Mouse (Mus musculus): Measurements from ENCODE around the gene Oprm1. TPM values are rescaled to one million over a fixed set of nuclear protein-coding genes. Genes with fewer than 3 reads are reported as not detected.

Gene Oprm1
- total RNA-seq, 2 experiments from 2014 or later, result not detected

GRCm38 (mm10) chr10:6890348-6891009 is 132.2 kb downstream of the Oprm1 start:
- intact Hi-C loops (cut with DNase I), result no loop called here
- DNase-seq, result no peak

DNA sequence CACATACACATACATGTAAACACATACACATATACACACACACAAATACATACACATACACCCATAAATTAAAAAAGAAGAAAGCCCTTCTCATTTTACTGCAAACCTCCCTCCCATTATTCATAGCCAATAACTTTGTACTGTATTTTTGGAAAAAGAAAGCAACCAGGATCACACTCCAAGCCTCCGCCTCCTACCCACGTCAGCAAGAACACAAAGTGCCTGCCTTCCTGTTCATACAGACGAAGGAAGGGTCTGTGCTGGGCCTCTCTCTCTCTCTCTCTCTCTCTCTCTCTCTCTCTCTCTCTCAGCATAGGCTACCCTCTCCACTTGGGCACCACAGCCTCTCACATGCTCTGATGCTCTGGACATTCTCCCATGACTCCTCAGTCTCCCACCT is 137.5 kb downstream of the Oprm1 start:
- intact Hi-C loops (cut with DNase I), result no loop called here
- no peak for DNase-seq

DNA sequence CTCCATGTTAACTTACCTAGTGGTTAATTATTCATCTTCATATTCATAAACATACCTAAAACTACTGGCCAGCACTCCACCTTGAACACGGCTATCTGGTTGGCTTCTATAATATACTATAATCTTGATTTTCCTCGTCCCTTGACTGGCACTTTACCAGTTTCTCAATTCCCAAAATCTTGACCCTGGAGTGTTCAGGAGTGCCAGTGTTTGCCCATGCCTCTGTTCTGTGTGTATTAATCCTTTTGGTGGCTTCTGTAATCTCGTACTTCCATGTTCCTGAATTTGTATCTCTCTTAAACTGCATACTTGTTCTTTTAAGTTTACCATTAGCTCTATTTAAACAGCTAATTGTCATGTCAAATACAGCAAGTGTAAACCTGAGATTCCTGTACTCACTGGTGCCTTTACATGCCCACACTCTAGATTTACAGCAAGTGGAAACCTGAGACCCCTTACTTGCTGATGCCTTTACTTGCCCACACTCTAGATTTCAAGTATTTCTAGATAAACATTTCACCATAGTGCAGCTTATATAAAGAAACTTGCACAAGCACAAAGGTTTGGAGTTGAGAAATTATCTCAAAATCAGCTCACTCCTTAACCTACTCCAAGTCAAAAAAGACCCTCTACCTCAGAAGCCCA is 138.5 kb downstream of the Oprm1 start:
- DNase-seq, result no peak
- intact Hi-C loops (cut with DNase I), result no loop called here

- DNase-seq, result no peak
- intact Hi-C loops (cut with DNase I), result no loop called here
These were observed 141.8 kb downstream of the Oprm1 start for GRCm38 (mm10) chr10:6900126-6900525.

GRCm38 (mm10) chr10:6901819-6902393 is 143.6 kb downstream of the Oprm1 start:
- no peak for DNase-seq
- intact Hi-C loops (cut with DNase I), result no loop called here

GRCm38 (mm10) chr10:6909763-6910162 is 151.5 kb downstream of the Oprm1 start:
- DNase-seq, result no peak
- intact Hi-C loops (cut with DNase I), result no loop called here

GRCm38 (mm10) chr10:6915991-6916390 is 157.7 kb downstream of the Oprm1 start:
- no peak for DNase-seq
- intact Hi-C loops (cut with DNase I), result no loop called here

GRCm38 (mm10) chr10:6916545-6917257 is 158.4 kb downstream of the Oprm1 start:
- intact Hi-C loops (cut with DNase I), result no loop called here
- DNase-seq, result no peak

GRCm38 (mm10) chr10:6926724-6927123 is 168.4 kb downstream of the Oprm1 start:
- intact Hi-C loops (cut with DNase I), result no loop called here

GRCm38 (mm10) chr10:6927600-6928223 is 169.4 kb downstream of the Oprm1 start:
- intact Hi-C loops (cut with DNase I), result no loop called here
- DNase-seq, result no peak

More at GRCm38 (mm10) chr10:6926724-6927123, 168.4 kb downstream of the Oprm1 start:
- DNase-seq, result no peak

DNA sequence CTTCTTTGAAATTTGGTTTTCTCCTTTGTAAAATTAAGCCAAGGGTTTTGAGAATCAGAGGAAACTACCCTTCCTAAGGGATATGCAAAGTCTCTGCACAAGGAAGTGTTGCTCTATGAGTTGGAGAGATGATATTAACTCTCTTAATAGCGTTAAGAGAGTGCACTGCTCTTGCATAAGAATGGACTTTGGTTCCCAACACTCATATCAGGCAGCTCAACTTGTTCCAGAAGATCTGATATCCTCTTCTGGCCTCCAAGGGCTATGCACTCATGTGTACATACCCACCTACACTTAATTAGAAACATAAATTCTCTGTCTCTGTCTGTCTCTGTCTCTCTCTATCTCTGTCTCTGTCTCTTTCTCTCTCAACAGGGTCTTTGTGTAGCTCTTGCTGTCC is 170.6 kb downstream of the Oprm1 start:
- intact Hi-C loops (cut with DNase I), result no loop called here
- DNase-seq, result no peak

DNA sequence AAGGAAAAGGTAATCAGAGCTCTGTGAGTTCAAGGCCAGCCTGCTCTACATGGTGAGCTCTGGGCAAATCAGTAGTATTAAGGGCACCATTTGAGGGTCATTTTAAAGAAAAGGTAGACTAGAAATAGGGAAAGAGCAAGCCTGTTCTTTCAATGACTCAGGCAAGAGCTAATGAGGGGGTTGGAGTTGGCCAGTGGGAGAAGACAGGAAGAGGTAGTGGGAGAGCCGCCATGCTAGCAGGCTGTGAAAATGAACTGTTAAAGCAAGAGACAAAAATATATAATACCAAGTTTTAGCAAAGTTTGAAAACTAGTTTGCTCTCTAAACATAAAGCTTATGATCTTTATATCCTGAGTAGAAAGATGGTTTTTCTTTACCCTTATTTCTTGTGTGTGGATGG is 172.1 kb downstream of the Oprm1 start:
- intact Hi-C loops (cut with DNase I), result no loop called here
- DNase-seq, result no peak

- DNase-seq, result no peak
- intact Hi-C loops (cut with DNase I), result no loop called here
These were observed 172.6 kb downstream of the Oprm1 start for GRCm38 (mm10) chr10:6930889-6931288.

- intact Hi-C loops (cut with DNase I), result no loop called here
- no peak for DNase-seq
These were observed 176.5 kb downstream of the Oprm1 start for GRCm38 (mm10) chr10:6934776-6935175.

DNA sequence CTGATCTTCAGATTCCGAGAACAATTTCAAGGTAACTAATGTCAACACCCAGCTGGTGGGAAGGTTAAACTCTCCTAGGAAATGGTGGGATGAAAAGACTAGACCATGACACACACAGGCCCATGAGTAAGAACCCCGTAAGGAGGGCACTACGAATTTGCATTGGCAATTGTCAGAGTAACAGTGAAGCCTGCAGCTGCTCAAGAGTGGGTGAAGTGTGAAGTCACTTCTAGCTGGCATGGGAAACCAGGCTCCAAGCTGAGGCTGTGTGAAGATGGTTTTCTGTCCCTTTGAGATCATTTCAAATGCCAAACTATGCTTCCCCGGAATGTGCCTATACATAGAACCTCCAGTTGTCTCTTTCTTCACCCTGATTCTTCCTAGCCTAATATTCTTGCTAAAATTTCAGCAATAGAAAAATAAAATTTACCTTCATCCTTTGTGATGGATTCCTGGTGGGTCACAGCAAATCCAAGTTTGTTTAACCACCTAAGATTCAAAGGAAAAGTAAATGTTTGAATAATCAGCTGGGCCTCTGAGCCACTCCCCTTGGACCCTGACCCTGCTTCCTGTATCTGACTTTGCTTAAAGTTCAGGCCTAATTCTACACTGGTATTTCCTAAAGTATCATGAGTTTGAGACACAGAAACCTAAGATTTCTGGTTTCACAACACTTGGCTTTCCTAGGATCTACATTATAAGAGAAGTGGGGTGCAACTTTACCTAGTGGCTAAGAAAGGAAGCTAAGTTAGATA is 178.5 kb downstream of the Oprm1 start:
- DNase-seq, result no peak
- intact Hi-C loops (cut with DNase I), result no loop called here

GRCm38 (mm10) chr10:6953115-6953514 is 194.8 kb downstream of the Oprm1 start:
- intact Hi-C loops (cut with DNase I), result no loop called here
- no peak for DNase-seq

DNA sequence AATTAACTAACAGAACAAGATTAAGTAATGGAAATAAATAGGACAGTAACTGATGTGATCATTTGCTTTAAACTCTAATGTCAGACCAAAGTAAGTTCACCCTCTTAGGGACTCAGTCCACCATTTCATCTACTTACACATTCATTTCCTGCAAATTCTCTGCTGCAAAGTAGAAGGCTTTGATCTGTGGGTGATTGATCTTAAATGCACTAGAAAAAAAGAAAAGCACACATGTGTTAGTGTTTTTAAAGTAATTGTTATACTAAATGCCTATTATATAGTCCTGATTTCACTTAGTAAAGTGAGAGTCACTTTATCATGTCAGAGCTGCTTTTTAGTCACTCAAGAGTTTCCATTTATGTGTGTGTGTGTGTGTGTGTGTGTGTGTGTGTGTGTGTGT is 196.2 kb downstream of the Oprm1 start:
- no peak for DNase-seq
- intact Hi-C loops (cut with DNase I), result no loop called here

DNA sequence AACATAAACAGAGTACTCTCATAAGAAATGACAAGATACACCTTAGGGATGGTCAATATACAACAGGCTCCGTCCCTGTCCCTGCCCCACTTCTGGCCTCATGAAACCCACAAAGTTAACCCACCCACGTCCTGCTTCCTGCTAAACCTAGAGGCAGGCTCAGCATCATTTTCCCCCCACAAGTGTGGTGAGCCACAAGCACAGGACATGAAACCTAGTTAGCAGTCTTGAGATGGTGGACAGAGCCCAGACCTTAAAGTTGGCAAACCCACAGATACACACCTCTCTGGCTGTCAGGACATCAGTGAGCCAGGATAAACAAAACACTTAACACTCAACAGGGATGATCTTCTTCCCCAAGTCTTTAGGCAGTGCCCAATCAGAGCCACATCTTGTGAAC is 198.1 kb downstream of the Oprm1 start:
- intact Hi-C loops (cut with DNase I), result no loop called here

GRCm38 (mm10) chr10:6958791-6959190 is 200.5 kb downstream of the Oprm1 start:
- no peak for DNase-seq
- intact Hi-C loops (cut with DNase I), result no loop called here

More for the DNA sequence above, 198.1 kb downstream of the Oprm1 start:
- no peak for DNase-seq

GRCm38 (mm10) chr10:6967588-6968242 is 209.4 kb downstream of the Oprm1 start:
- DNase-seq, result no peak
- intact Hi-C loops (cut with DNase I), result no loop called here

All from gastrocnemius, postnatal 36 days (tissue).